Mouse (Mus musculus) liver, postnatal 0 days (tissue): ENCODE results near the gene Doxl2. TPM values are rescaled to one million over a fixed set of nuclear protein-coding genes. Genes with fewer than 3 reads are reported as not detected.
A peak's percentile ranks its signal among the peaks of the same experiment; 100 is the strongest.

Source experiments
- ATAC-seq: fragments of 200-750 bp; cut with Nextera tagmentation; 2 replicates; pipeline ENCODE4 v1.8.0; 2017; ENCODE audit warnings: mild to moderate bottlenecking, moderate library complexity
- DNase-seq: peaks from one replicate; pipeline ENCODE4 v3.0.0-alpha.2; 2016
- H3K27ac ChIP-seq: fragments of 300-500 bp; sonication (generic); 2 replicates; pipeline ENCODE4 v1.5.1; 2014; ENCODE audit warnings: antibody characterized with exemption, moderate library complexity, mild to moderate bottlenecking, low read depth
- H3K27me3 ChIP-seq: fragments of 300-500 bp; sonication (generic); 2 replicates; pipeline ENCODE4 v1.6.1; 2014; ENCODE audit warnings: low read length, control low read depth, mixed read lengths; ENCODE audit not compliant: insufficient read depth
- H3K36me3 ChIP-seq: fragments of 300-500 bp; sonication (generic); replicated peaks from 2 replicates; pipeline ENCODE4 v1.6.1; 2014; ENCODE audit warnings: mild to moderate bottlenecking, control low read depth, low read length, moderate library complexity, mixed read lengths; ENCODE audit not compliant: insufficient read depth
- H3K4me1 ChIP-seq: fragments of 300-500 bp; sonication (generic); 2 replicates; pipeline ENCODE4 v1.6.1; 2014; ENCODE audit warnings: antibody characterized with exemption, mild to moderate bottlenecking, control low read depth; ENCODE audit not compliant: insufficient read depth
- H3K4me2 ChIP-seq: fragments of 300-500 bp; sonication (generic); 2 replicates; pipeline ENCODE4 v1.6.1; 2014; ENCODE audit warnings: low read depth, mild to moderate bottlenecking, low read length, moderate library complexity, mixed read lengths
- H3K4me3 ChIP-seq: fragments of 300-500 bp; sonication (generic); 2 replicates; pipeline ENCODE4 v1.5.1; 2014; ENCODE audit warnings: low read depth, low read length
- H3K9ac ChIP-seq: fragments of 300-500 bp; sonication (generic); replicated peaks from 2 replicates; pipeline ENCODE4 v1.6.1; 2014; ENCODE audit warnings: mild to moderate bottlenecking, moderate library complexity
- H3K9me3 ChIP-seq: fragments of 300-500 bp; sonication (generic); 2 replicates; pipeline ENCODE4 v1.6.1; 2016; ENCODE audit warnings: mild to moderate bottlenecking, control low read depth, low read length, mixed read lengths
- CTCF ChIP-seq: sonication (generic); IDR thresholded peaks from 2 replicates; pipeline ENCODE4 v1.5.1; 2016; ENCODE audit warnings: antibody characterized with exemption, low read depth
- EP300 ChIP-seq: IDR thresholded peaks from 2 replicates; pipeline ENCODE4 v1.6.1; 2016; ENCODE audit warnings: antibody characterized with exemption, low read depth, mild to moderate bottlenecking
- WGBS: fragments of 180-500 bp; shearing (Covaris S2); extraction: QIAGEN DNeasy Blood & Tissue Kit; methylation state at CpG from one replicate; pipeline ENCODE4 v1.1.7; 2014; ENCODE audit not compliant: insufficient replicate concordance; 5-methylcytosine and 5-hydroxymethylcytosine counted together
- polyA plus RNA-seq: library from polyadenylated mRNA; unstranded; fragments of >200 nt; fragmentation: Nextera tagmentation; extraction: Ambion mirVana; gene quantifications from 2 replicates; pipeline ENCODE4 v1.2.1, GENCODE M21; 2015

Doxl2 gene
- polyA plus RNA-seq, 1 experiment from 2014 or later, result not detected

GRCm38 (mm10) chr6:49025290-49025689, 50.5 kb downstream of the Doxl2 start:
- ATAC-seq, result no peak
- H3K27ac ChIP-seq, result no peak overlapping the region
- no peak for TF ChIP-seq CTCF
- TF ChIP-seq EP300, result no peak
- DNase-seq, result no peak
- H3K9ac ChIP-seq, result no peak overlapping the region
- H3K36me3 ChIP-seq, result no peaks in the 10 kb centered on the region
- no peak overlapping the region for H3K4me3 ChIP-seq
- WGBS, result 78% methylated on average over 7 of the region's 7 CpGs
- no peaks in the 10 kb centered on the region for H3K9me3 ChIP-seq
- no peak overlapping the region for H3K4me2 ChIP-seq
- H3K27me3 ChIP-seq, result no peaks in the 10 kb centered on the region
- H3K4me1 ChIP-seq, result no peaks in the 10 kb centered on the region

GRCm38 (mm10) chr6:49026496-49026895, 51.7 kb downstream of the Doxl2 start:
- Histone ChIP-seq H3K9me3 (no peaks in the 10 kb centered on the region), H3K4me1 (no peaks in the 10 kb centered on the region), H3K27ac (peak overlapping the region; percentile 55; the same call in 1 of the 2 replicates), H3K27me3 (no peaks in the 10 kb centered on the region), H3K36me3 (no peaks in the 10 kb centered on the region), H3K9ac (no peak overlapping the region), H3K4me3 (no peak overlapping the region), H3K4me2 (no peak overlapping the region)
- no peak for TF ChIP-seq EP300
- DNase-seq (no peak), ATAC-seq (peak; percentile 40; the same call in 1 of the 2 replicates)
- 37% methylated on average over 5 of the region's 5 CpGs for WGBS

GRCm38 (mm10) chr6:49028019-49028418, 53.3 kb downstream of the Doxl2 start:
- H3K4me2 ChIP-seq, result no peak overlapping the region
- H3K4me1 ChIP-seq, result no peaks in the 10 kb centered on the region
- H3K4me3 ChIP-seq, result no peak overlapping the region
- no peak for TF ChIP-seq CTCF
- TF ChIP-seq EP300, result no peak
- no peak for DNase-seq
- no peaks in the 10 kb centered on the region for H3K9me3 ChIP-seq
- WGBS, result 74% methylated on average over 6 of the region's 6 CpGs
- no peak overlapping the region for H3K9ac ChIP-seq
- no peaks in the 10 kb centered on the region for H3K27me3 ChIP-seq
- ATAC-seq, result peak; percentile 55
- H3K36me3 ChIP-seq, result no peaks in the 10 kb centered on the region
- no peak overlapping the region for H3K27ac ChIP-seq

Other genes with a start within 250 kb of the Doxl2 start
- gene Gimap1, start 235.9 kb upstream of the Doxl2 start, polyA plus RNA-seq, result 9.2 and 10.0 TPM in 2 replicates
- 4.7 and 5.9 TPM in 2 replicates for gene Gimap5, start 228.8 kb upstream of the Doxl2 start, polyA plus RNA-seq
- 0.75 and 0.82 TPM in 2 replicates for gene Gimap3, start 204.1 kb upstream of the Doxl2 start, polyA plus RNA-seq
- gene Tmem176a, start 134.0 kb upstream of the Doxl2 start, polyA plus RNA-seq, result 174 and 198 TPM in 2 replicates
- gene Tmem176b, start 133.5 kb upstream of the Doxl2 start, polyA plus RNA-seq, result 255 and 270 TPM in 2 replicates
- 0.11 TPM in 2 replicates for gene Aoc1, start 102.1 kb upstream of the Doxl2 start, polyA plus RNA-seq
- not detected in 2 replicates for gene 1600015I10Rik, start 45.1 kb upstream of the Doxl2 start, polyA plus RNA-seq
- not detected in 2 replicates for gene Svs1, start 11.9 kb downstream of the Doxl2 start, polyA plus RNA-seq
- gene Gpnmb, start 61.6 kb downstream of the Doxl2 start, polyA plus RNA-seq, result 0.52 and 0.53 TPM in 2 replicates
- 54.5 and 55.5 TPM in 2 replicates for gene Malsu1, start 98.8 kb downstream of the Doxl2 start, polyA plus RNA-seq
- 29.7 and 31.3 TPM in 2 replicates for gene Igf2bp3, start 240.0 kb downstream of the Doxl2 start, polyA plus RNA-seq